Mouse (Mus musculus): Measurements from ENCODE around the gene Adprm. TPM values are rescaled to one million over a fixed set of nuclear protein-coding genes. Genes with fewer than 3 reads are reported as not detected.

The Adprm gene
- total RNA-seq, 2 experiments from 2014 or later: 14.9 to 15.8 TPM

Small RNA genes lying within 50 kb of the gene (microRNA-seq; reads per million reads assigned to microRNA genes)
- gene Mir6923: 5.5 reads per million, percentile 19 among the genes with 10 or more reads in this experiment

Other genes with a start within 250 kb of the Adprm start
- gene Pirt, start 140.6 kb downstream of the Adprm start, total RNA-seq (2021): under 1 TPM; 0.05 to 0.12 TPM
- gene Tmem238l, start 96.0 kb downstream of the Adprm start, total RNA-seq (2021): not detected
- 1 to 10 TPM; 2.3 to 2.6 TPM for gene Tmem220, start 27.4 kb downstream of the Adprm start, total RNA-seq (2021)
- 10 to 100 TPM; 13.7 to 14.3 TPM for gene Sco1, start 76 bp upstream of the Adprm start, total RNA-seq (2021)
- 100 to 1,000 TPM; 510 to 548 TPM for gene Myh3, start 25.7 kb upstream of the Adprm start, total RNA-seq (2021)
- gene Myh2, start 118.4 kb upstream of the Adprm start, total RNA-seq (2021): 100 to 1,000 TPM; 229 to 257 TPM
- gene Myh1, start 147.5 kb upstream of the Adprm start, total RNA-seq (2021): 100 to 1,000 TPM; 613 to 684 TPM
- 1,000 to 10,000 TPM; 1,762 to 2,018 TPM for gene Myh4, start 185.4 kb upstream of the Adprm start, total RNA-seq (2021)
- gene Myh8, start 224.5 kb upstream of the Adprm start, total RNA-seq (2021): over 10,000 TPM; 11,963 to 12,269 TPM